ENCODE assay signal across 9 mouse cellular contexts in genomic region chr14:55824481-55825215, GRCm38 (mm10). TPM values are rescaled to one million over a fixed set of nuclear protein-coding genes. Genes with fewer than 3 reads are reported as not detected.
DNase-seq lines count a peak whose midpoint lies in the region; ATAC-seq and TF ChIP-seq lines count a peak whose summit lies in the region.
"Had no signal": no experiment of that assay in that cellular context is flagged by ENCODE, and none has a peak within 500 bp of the region (broad histone marks: within the 10 kb centered on the region; RNA-seq: fewer than 3 reads in every experiment).

No protein-coding gene starts in this region.

- DNase-seq in ovary, postnatal 36 days (ENCODE audit: low spot score): peak; percentile 34
- no peak for DNase-seq in ovary, adult 18-20 months (ENCODE audit: low spot score)
- DNase-seq in fibroblast of lung, adult 2 months (ENCODE audit: low read depth): peak; percentile 43
- DNase-seq in heart, postnatal 0 days (ENCODE audit: low spot score): no peak
- peak; percentile 91 for DNase-seq in limb, embryonic 14.5 days (ENCODE audit: low spot score)
- peak; percentile 33 for DNase-seq in midbrain, postnatal 0 days (ENCODE audit: low spot score)
- no peak for DNase-seq in spleen, postnatal 14 days (ENCODE audit: low spot score in 2 of 2)

- TF ChIP-seq POLR2A in limb, embryonic 14.5 days (IDR thresholded peaks at IDR 0.05; ENCODE audit: borderline replicate concordance, extremely low read depth, insufficient read depth, insufficient read length): peak; percentile 34; the same call in 1 of the 2 replicates

- no peak for TF ChIP-seq CTCF in heart, postnatal 0 days (IDR thresholded peaks at IDR 0.05; ENCODE audit: low read depth)
- TF ChIP-seq CTCF in midbrain, postnatal 0 days (IDR thresholded peaks at IDR 0.05): no peak

- TF ChIP-seq EP300 in heart, postnatal 0 days (IDR thresholded peaks at IDR 0.05; ENCODE audit: low read depth): no peak

- peaks cover 17% of the 10 kb centered on the region; the same call in 1 of the 2 replicates for H3K4me1 ChIP-seq in heart, postnatal 0 days (ENCODE audit: control insufficient read depth, insufficient read depth)
- peaks cover 22% of the 10 kb centered on the region for H3K4me1 ChIP-seq in limb, embryonic 14.5 days (ENCODE audit: control insufficient read depth, insufficient read depth, low read length)
- peaks cover 19% of the 10 kb centered on the region; the same call in 1 of the 2 replicates for H3K4me1 ChIP-seq in midbrain, postnatal 0 days (ENCODE audit: insufficient read depth, low read length)

- H3K4me3 ChIP-seq in heart, postnatal 0 days (ENCODE audit: low read depth, low read length): peak overlapping the region; percentile 70
- H3K4me3 ChIP-seq in limb, embryonic 14.5 days (replicated peaks; ENCODE audit: low read length): peak overlapping the region; percentile 96
- peak overlapping the region; percentile 40 for H3K4me3 ChIP-seq in midbrain, postnatal 0 days (ENCODE audit: low read depth, low read length)

- peak overlapping the region; percentile 94 for H3K4me2 ChIP-seq in heart, postnatal 0 days (ENCODE audit: low read depth, low read length)
- H3K4me2 ChIP-seq in limb, embryonic 14.5 days (replicated peaks; ENCODE audit: low read depth, low read length, severe bottlenecking): peak overlapping the region; percentile 94
- peak overlapping the region; percentile 98 for H3K4me2 ChIP-seq in midbrain, postnatal 0 days (ENCODE audit: low read depth, low read length, poor library complexity, severe bottlenecking)

- peak overlapping the region; percentile 91 for H3K27ac ChIP-seq in heart, postnatal 0 days (ENCODE audit: low read depth)
- peak overlapping the region; percentile 96 for H3K27ac ChIP-seq in limb, embryonic 14.5 days (replicated peaks; ENCODE audit: low read depth, low read length)
- peak overlapping the region; percentile 62; the same call in 1 of the 2 replicates for H3K27ac ChIP-seq in midbrain, postnatal 0 days (ENCODE audit: low read depth, low read length)

- H3K36me3 ChIP-seq in heart, postnatal 0 days (replicated peaks; ENCODE audit: control insufficient read depth, insufficient read depth, low read length): no peaks in the 10 kb centered on the region
- H3K36me3 ChIP-seq in limb, embryonic 14.5 days (ENCODE audit: control insufficient read depth, insufficient read depth, low read length): peaks cover 35% of the 10 kb centered on the region
- H3K36me3 ChIP-seq in midbrain, postnatal 0 days (ENCODE audit: insufficient read depth, low read length): no peaks in the 10 kb centered on the region

- ATAC-seq in heart, postnatal 0 days (ENCODE audit: insufficient read depth, low read depth): no peak
- peak; percentile 67 for ATAC-seq in limb, embryonic 14.5 days (ENCODE audit: low FRiP score, low read depth)
- no peak; the same call in 1 of the 2 replicates for ATAC-seq in midbrain, postnatal 0 days (ENCODE audit: low FRiP score)
- no peak for ATAC-seq in monocyte, adult 5-6 weeks (replicated peaks; ENCODE audit: insufficient number of reproducible peaks, low FRiP score, low TSS enrichment, poor library complexity, severe bottlenecking)
- ATAC-seq: Patski had no signal

- WGBS in heart, postnatal 0 days: 4% methylated on average over 32 of the region's 32 CpGs
- WGBS in limb, embryonic 14.5 days: 0% methylated on average over 32 of the region's 32 CpGs
- WGBS in midbrain, postnatal 0 days: 2% methylated on average over 29 of the region's 32 CpGs

- peaks cover 16% of the 10 kb centered on the region for H3K27me3 ChIP-seq in heart, postnatal 0 days (ENCODE audit: control insufficient read depth, insufficient read depth, low read length)
- no peaks in the 10 kb centered on the region for H3K27me3 ChIP-seq in limb, embryonic 14.5 days (ENCODE audit: control insufficient read depth, insufficient read depth, low read length)
- peaks cover 15% of the 10 kb centered on the region; the same call in 1 of the 2 replicates for H3K27me3 ChIP-seq in midbrain, postnatal 0 days (ENCODE audit: insufficient read depth, low read length)
- H3K27me3 ChIP-seq: Patski had no signal

- H3K9me3 ChIP-seq in heart, postnatal 0 days (replicated peaks; ENCODE audit: control insufficient read depth, low read length): no peaks in the 10 kb centered on the region
- H3K9me3 ChIP-seq in limb, embryonic 14.5 days (ENCODE audit: control insufficient read depth, low read length): no peaks in the 10 kb centered on the region
- no peaks in the 10 kb centered on the region for H3K9me3 ChIP-seq in midbrain, postnatal 0 days (ENCODE audit: low read length)

- H3K9ac ChIP-seq in heart, postnatal 0 days (replicated peaks; ENCODE audit: low read depth, low read length): peak overlapping the region; percentile 86
- peak overlapping the region; percentile 97 for H3K9ac ChIP-seq in limb, embryonic 14.5 days (ENCODE audit: low read depth, low read length, severe bottlenecking)
- peak overlapping the region; percentile 48 for H3K9ac ChIP-seq in midbrain, postnatal 0 days (replicated peaks; ENCODE audit: low read length, poor library complexity, severe bottlenecking)

RNA-seq across cellular contexts. Expression of gene Nfatc4, which starts 1.7 kb away (rescaled TPM):
- 6.5 and 8.5 TPM in 2 replicates for total RNA-seq in heart, postnatal 0 days (2014; rRNA removed; ENCODE audit: low replicate concordance)
- 3.4 and 4.0 TPM in 2 replicates for polyA plus RNA-seq in heart, postnatal 0 days (2015; fragmentation: Nextera tagmentation; extraction: Ambion mirVana)
- 171 and 233 TPM in 2 replicates for polyA plus RNA-seq in limb, embryonic 14.5 days (2012; rRNA removed)
- 83.5 and 114 TPM in 2 replicates for polyA plus RNA-seq in limb, embryonic 14.5 days (2014; fragmentation: Nextera tagmentation; extraction: Ambion mirVana)
- total RNA-seq in midbrain, postnatal 0 days (2014; rRNA removed): 9.6 and 12.9 TPM in 2 replicates
- 4.2 and 5.2 TPM in 2 replicates for polyA plus RNA-seq in midbrain, postnatal 0 days (2015; fragmentation: Nextera tagmentation; extraction: Ambion mirVana)
- not detected in 3 replicates for total RNA-seq in monocyte, adult 5-6 weeks (2017)

RNA-seq across cellular contexts. Expression of gene Nynrin, which starts 29.2 kb away (rescaled TPM):
- total RNA-seq in heart, postnatal 0 days (2014; rRNA removed; ENCODE audit: low replicate concordance): 27.6 and 29.0 TPM in 2 replicates
- 3.9 and 4.7 TPM in 2 replicates for polyA plus RNA-seq in heart, postnatal 0 days (2015; fragmentation: Nextera tagmentation; extraction: Ambion mirVana)
- polyA plus RNA-seq in limb, embryonic 14.5 days (2012; rRNA removed): 41.0 and 49.5 TPM in 2 replicates
- 20.6 and 23.6 TPM in 2 replicates for polyA plus RNA-seq in limb, embryonic 14.5 days (2014; fragmentation: Nextera tagmentation; extraction: Ambion mirVana)
- 36.4 and 42.0 TPM in 2 replicates for total RNA-seq in midbrain, postnatal 0 days (2014; rRNA removed)
- 6.8 and 7.2 TPM in 2 replicates for polyA plus RNA-seq in midbrain, postnatal 0 days (2015; fragmentation: Nextera tagmentation; extraction: Ambion mirVana)
- 0.10 to 0.75 TPM (median 0.49 TPM) in 3 replicates for total RNA-seq in monocyte, adult 5-6 weeks (2017)
- polyA plus RNA-seq: Patski had no signal

RNA-seq across cellular contexts. Expression of gene Ripk3, which starts 36.0 kb away (rescaled TPM):
- total RNA-seq in heart, postnatal 0 days (2014; rRNA removed; ENCODE audit: low replicate concordance): 8.5 and 16.3 TPM in 2 replicates
- polyA plus RNA-seq in heart, postnatal 0 days (2015; fragmentation: Nextera tagmentation; extraction: Ambion mirVana): 9.3 and 9.4 TPM in 2 replicates
- 35.9 and 41.4 TPM in 2 replicates for polyA plus RNA-seq in limb, embryonic 14.5 days (2012; rRNA removed)
- 30.5 and 37.6 TPM in 2 replicates for polyA plus RNA-seq in limb, embryonic 14.5 days (2014; fragmentation: Nextera tagmentation; extraction: Ambion mirVana)
- total RNA-seq in midbrain, postnatal 0 days (2014; rRNA removed): 0.27 TPM in 1 of 2 replicates, not detected in the other
- polyA plus RNA-seq in midbrain, postnatal 0 days (2015; fragmentation: Nextera tagmentation; extraction: Ambion mirVana): 1.3 and 3.0 TPM in 2 replicates
- total RNA-seq in monocyte, adult 5-6 weeks (2017): 18.7 to 37.5 TPM (median 30.9 TPM) in 3 replicates

RNA-seq across cellular contexts. Expression of gene Adcy4, which starts 40.8 kb away (rescaled TPM):
- total RNA-seq in heart, postnatal 0 days (2014; rRNA removed; ENCODE audit: low replicate concordance): 16.2 and 17.4 TPM in 2 replicates
- 10.6 TPM in 2 replicates for polyA plus RNA-seq in heart, postnatal 0 days (2015; fragmentation: Nextera tagmentation; extraction: Ambion mirVana)
- polyA plus RNA-seq in limb, embryonic 14.5 days (2012; rRNA removed): 32.4 and 35.0 TPM in 2 replicates
- polyA plus RNA-seq in limb, embryonic 14.5 days (2014; fragmentation: Nextera tagmentation; extraction: Ambion mirVana): 16.8 and 17.8 TPM in 2 replicates
- total RNA-seq in midbrain, postnatal 0 days (2014; rRNA removed): 3.6 and 4.0 TPM in 2 replicates
- polyA plus RNA-seq in midbrain, postnatal 0 days (2015; fragmentation: Nextera tagmentation; extraction: Ambion mirVana): 1.7 TPM in 2 replicates
- 2.2 to 4.2 TPM (median 2.5 TPM) in 3 replicates for total RNA-seq in monocyte, adult 5-6 weeks (2017)
- polyA plus RNA-seq: Patski had no signal

RNA-seq across cellular contexts. Expression of gene Ltb4r1, which starts 58.9 kb away (rescaled TPM):
- 0.62 TPM in 1 of 2 replicates, not detected in the other for total RNA-seq in heart, postnatal 0 days (2014; rRNA removed; ENCODE audit: low replicate concordance)
- 0.38 and 0.40 TPM in 2 replicates for polyA plus RNA-seq in heart, postnatal 0 days (2015; fragmentation: Nextera tagmentation; extraction: Ambion mirVana)
- polyA plus RNA-seq in limb, embryonic 14.5 days (2012; rRNA removed): 1.1 and 1.2 TPM in 2 replicates
- polyA plus RNA-seq in limb, embryonic 14.5 days (2014; fragmentation: Nextera tagmentation; extraction: Ambion mirVana): 0.33 and 0.78 TPM in 2 replicates
- total RNA-seq in midbrain, postnatal 0 days (2014; rRNA removed): 0.88 and 1.8 TPM in 2 replicates
- 0.94 and 1.1 TPM in 2 replicates for polyA plus RNA-seq in midbrain, postnatal 0 days (2015; fragmentation: Nextera tagmentation; extraction: Ambion mirVana)
- 14.5 to 27.0 TPM (median 18.8 TPM) in 3 replicates for total RNA-seq in monocyte, adult 5-6 weeks (2017)
- polyA plus RNA-seq: Patski had no signal

Comparison
In these comparisons a context has a peak if more than half of its experiments do, and no peak if none do; other contexts are left out.
1. DNase-seq: peak in ovary, postnatal 36 days (single experiment), fibroblast of lung, adult 2 months (single experiment), limb, embryonic 14.5 days (single experiment) and midbrain, postnatal 0 days (single experiment); none in ovary, adult 18-20 months (single experiment), heart, postnatal 0 days (single experiment) and spleen, postnatal 14 days (0 of 2).
2. H3K4me3 ChIP-seq: peak in every context shown above with its lines; median percentile 96 in limb, embryonic 14.5 days; 70 in heart, postnatal 0 days; 40 in midbrain, postnatal 0 days.
3. RNA of gene Nynrin, which starts 29.2 kb away (total RNA-seq): 36.4 to 42.0 TPM in midbrain, postnatal 0 days and 27.6 to 29.0 TPM in heart, postnatal 0 days; 0.10 to 0.75 TPM in monocyte, adult 5-6 weeks; every median in the first group is over 10 times any median in the second.
4. Peak in every context shown above with its lines, with median percentiles within 50 percentile points of each other: H3K27ac ChIP-seq, H3K4me2 ChIP-seq and H3K9ac ChIP-seq.